Mouse (Mus musculus) kidney, adult 18-20 months (tissue): ENCODE data around the gene Fbxo46.
"Not testable (repeated sequence)": the region's sequence is repeated elsewhere in the genome, so short reads cannot be mapped to it uniquely, and the experiment has no call there.

Experiments used
- DNase-seq: peaks from one replicate; pipeline ENCODE4 v3.0.0; 2021

Gene Fbxo46

GRCm38 (mm10) chr7:19119631-19120429 is at the start of gene Fbxo46:
Gene Fbxo46, plus strand, starts transcription at chr7:19119859.
- DNase-seq: peak; percentile 91

DNA sequence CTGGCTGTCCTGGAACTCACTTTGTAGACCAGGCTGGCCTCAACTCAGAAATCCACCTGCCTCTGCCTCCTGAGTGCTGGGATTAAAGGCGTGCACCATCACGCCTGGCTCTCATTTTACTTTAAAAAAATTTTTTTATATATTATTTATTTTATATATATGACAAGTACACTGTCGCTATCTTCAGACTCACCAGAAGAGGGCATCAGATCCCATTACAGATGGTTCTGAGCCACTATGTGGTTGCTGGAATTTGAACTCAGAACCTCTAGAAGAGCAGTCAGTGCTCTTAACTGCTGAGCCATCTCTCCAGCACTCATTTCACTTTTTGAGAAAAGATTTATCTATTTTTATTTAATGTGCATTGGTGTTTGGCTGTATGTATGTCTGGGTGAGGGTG is 48.6 kb upstream of the Fbxo46 start:
- not testable (repeated sequence) for DNase-seq

DNA sequence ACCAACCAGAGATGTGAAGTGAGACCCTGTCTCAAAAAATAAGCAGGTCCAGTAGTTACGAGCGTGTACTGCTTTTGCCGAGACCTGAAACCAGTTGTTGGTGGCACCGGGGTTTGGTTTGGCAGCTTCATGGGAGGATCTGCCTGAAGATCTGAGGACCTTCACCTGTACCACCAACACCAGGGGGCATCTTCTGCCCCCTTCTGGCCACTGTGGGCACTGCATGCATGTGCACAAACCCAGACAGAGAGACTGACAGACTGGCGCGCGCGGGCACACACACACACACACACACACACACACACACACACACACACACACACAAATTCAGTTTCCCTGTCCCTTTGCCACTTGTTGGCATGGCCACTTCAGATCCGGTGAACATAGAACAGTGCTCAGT is 46.2 kb upstream of the Fbxo46 start:
- peak; percentile 62 for DNase-seq

DNA sequence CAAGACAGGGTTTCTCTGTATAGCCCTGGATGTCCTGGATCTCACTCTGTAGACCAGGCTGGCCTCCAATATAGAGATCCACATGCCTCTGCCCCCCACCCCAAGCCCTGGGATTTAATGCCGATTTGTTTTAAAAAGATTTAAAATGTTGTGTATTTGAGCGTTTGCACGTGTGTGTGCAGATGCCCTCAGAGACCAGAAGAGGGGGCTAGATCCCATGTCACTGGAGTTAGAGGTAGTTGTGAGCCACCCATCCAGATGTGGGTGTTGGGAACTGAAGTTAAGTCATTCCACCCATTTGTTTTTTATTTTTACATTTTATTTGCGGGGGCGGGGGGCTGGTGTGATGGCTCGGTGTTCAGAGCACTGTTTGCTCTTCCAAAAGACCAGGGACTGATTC is 45.2 kb upstream of the Fbxo46 start:
- DNase-seq: no peak

DNA sequence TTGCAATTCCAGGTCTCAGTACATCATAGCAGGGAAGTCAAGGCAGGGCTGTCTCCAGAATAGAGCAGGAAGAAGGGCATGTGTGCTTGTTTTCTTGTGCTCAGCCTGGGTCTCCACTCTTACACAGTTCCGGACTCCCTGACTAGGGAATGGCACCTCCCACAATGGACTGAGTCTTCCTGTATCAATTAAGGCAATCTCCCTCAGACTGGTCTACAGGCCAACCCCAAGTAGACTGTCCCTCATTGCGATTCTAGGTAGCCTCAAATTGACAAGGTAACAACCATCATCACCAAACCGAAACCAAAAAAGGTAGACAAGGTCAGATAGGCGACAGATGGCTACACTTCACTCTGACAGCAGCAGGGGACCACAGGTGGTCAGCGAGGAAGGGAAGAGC is 44.4 kb upstream of the Fbxo46 start:
- no peak for DNase-seq

DNA sequence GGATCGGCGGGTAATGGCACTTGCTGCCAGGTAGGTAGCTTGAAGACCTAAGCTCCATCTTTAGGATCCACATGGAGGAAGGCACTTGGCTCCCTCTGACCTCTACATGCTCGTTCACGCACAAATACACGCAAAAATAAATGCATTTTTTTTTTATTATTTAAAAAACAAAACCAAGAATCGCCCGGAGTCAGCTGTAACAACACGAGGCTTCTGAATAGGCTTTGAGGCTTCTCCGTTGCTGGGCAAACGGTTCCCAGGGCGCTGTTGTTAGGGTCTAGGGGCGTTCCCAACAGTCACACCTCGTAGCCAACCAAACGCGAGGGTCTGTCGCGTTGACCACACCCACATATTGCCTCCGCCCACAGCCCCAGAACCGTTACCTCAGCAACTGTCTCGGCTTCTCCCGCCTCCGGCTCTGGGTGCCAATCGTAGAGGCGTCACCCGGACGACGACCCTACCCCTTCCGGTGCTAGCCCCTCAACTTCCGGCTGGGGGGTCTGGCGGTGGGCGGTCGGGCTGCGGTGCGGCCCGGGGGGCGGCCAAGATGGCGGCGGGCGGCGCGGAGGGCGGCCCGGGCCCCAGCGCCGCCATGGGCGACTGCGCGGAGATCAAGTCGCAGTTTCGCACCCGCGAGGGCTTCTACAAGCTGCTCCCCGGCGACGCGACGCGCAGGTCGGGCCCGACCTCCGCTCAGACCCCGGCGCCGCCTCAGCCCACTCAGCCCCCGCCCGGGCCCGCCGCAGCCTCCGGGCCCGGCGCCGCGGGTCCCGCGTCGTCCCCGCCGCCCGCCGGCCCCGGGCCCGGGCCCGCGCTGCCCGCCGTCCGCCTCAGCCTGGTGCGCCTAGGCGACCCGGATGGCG is 43.7 kb upstream of the Fbxo46 start, which contains the start of gene Dmwd:
Dmwd (plus strand) TSS at position 505 of the 863 bp plus-strand sequence.
- DNase-seq: peak; percentile 93

DNA sequence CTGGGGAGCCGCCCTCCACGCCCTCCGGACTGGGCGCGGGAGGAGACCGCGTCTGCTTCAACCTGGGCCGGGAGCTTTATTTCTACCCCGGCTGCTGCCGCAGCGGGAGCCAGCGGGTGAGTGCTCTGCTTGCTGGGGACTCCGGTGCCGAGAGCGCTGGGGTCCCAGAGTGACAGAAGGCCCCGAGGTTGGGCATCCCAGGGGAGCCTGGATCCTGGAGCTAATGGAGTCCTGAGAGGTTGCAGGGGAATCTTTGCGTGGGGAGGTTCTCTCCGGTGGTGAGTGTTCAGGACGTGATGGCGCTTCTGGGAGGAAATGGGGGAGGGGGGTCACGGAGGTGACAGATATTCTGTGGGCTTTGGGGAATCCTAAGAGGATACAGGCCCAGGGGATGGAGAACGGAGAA is 43.1 kb upstream of the Fbxo46 start:
- DNase-seq: peak; percentile 33

- no peak for DNase-seq
Observed at GRCm38 (mm10) chr7:19077761-19078160, 41.9 kb upstream of the Fbxo46 start.

DNA sequence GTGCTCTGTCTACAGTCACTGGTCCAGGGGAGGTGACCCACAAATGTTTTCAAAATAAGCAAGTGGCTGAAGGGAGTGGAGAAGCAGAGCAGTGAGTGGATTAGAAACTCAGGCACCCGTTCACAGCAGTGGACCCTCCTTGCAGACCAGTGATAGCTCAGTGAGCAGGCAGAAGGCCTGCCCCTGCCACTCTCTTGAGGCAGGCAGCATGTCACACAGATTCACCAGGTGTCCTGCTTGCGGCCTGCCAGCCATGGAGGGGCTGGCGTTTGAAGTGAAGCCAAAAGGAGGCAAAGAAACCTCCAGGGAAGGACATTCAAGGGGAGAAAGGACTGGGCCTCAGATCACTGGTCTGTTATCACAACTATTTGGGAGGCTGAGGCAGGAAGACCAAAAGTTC is 40.9 kb upstream of the Fbxo46 start:
- DNase-seq: no peak

GRCm38 (mm10) chr7:19080451-19080950 is 39.2 kb upstream of the Fbxo46 start:
- DNase-seq: no peak

DNA sequence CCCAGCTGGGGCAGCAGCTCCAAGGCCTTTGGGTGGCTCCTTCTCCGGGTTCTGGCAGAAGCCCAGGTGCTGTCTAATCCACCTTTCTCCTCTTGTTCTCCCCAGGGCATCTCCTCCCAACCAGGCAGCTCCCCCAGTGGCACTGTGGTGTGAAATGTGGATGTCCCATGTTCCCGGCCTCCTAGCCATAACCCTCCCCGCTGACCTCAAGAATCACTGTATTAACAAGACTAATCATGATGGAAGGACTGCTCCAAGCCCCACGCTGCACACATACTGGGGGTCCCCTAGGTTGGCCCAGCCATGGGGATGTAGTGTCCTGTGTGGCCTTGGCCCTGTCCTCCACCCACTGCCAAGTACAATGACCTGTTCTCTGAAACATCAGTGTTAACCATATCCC is 37.5 kb upstream of the Fbxo46 start:
- DNase-seq: no peak

GRCm38 (mm10) chr7:19083096-19083495 is 36.6 kb upstream of the Fbxo46 start:
- DNase-seq: peak; percentile 25

DNA sequence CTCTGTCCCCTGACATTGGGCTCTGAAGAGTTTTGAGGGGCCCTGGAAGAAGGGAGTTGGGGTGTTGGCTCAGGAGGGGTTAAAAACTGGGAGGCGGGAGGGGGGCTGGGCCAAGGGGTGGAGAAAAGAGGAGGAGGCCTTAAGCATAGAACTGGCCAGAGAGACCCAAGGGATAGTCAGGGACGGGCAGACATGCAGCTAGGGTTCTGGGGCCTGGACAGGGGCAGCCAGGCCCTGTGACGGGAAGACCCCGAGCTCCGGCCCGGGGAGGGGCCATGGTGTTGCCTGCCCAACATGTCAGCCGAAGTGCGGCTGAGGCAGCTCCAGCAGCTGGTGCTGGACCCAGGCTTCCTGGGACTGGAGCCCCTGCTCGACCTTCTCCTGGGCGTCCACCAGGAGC is 36.0 kb upstream of the Fbxo46 start, which contains the start of gene Dmpk:
Dmpk (plus strand) TSS at position 149 of the 400 bp plus-strand sequence.
- no peak for DNase-seq

DNA sequence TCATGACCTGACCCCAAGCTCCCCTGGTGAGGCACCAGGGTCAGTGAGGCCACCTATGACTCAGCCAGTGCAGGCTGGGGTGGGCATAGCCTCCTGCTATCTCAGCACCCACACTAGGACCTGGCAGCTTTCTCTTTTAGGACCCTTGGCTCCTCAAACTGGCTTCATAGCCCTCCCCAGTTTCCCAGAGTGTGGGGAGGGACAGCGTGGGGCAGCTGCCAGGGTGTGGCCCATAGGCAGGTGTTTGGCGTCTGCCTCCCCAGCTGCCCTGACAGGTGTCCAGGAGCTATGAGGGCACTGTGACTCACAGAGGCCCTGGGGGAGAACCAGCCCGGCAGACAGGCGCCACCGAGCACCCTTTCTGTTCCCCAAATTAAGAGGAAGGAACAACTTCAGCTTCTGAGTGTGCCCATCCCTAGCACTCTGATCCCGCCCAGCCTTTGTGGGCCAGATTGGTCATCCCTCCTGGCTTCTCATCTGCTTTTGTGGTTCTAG is 35.3 kb upstream of the Fbxo46 start:
- DNase-seq: no peak

GRCm38 (mm10) chr7:19084921-19085473 is 34.7 kb upstream of the Fbxo46 start:
- DNase-seq: no peak

DNA sequence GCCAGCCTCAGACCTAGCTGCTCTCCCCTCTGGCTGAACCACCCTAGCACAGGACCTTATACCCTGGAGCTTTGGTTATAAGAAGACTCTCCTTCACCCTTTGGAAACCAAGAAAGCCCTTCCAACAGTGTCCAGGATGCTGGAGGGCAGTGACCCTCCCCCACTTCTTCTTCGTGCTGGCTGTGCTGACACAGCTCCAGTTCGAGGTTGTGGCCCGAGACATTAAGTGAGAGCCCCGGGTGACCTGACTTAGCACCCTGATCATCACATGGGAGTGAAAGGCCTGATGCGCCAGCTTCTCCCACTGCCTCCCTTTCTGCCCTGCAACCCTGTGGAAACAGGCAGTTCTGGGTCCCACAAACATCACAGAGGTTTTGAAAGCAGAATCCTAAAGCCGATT is 34.2 kb upstream of the Fbxo46 start:
- DNase-seq: no peak

DNA sequence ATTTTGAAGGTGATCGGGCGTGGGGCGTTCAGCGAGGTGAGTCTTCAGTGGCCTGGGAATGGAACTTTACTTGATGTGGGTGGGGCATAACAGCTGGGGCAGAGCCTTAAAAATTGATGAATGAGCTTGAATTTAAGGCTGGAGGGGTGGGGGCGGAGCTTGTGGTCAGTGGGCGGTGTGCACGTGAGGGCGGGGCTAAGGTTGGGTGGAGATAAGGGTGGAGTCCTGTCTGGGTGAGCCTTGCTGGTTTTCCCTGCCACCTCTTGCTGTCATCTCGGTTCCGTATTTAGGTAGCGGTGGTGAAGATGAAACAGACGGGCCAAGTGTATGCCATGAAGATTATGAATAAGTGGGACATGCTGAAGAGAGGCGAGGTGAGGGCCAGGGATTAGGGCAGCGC is 33.6 kb upstream of the Fbxo46 start:
- DNase-seq: peak; percentile 56

DNA sequence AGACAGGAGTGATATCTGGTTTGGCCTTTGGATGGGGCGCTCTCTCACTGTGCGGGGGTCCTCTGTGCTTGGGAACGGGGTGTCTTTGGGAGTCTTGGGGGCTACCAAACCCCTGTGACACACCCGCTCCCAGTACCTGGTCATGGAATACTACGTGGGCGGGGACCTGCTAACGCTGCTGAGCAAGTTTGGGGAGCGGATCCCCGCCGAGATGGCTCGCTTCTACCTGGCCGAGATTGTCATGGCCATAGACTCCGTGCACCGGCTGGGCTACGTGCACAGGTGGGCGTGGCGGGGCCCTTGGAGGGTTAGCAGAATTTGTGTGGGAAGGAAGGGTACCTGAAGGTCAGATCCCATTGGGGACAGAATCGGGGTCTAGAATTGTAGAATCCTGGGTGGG is 32.9 kb upstream of the Fbxo46 start:
- DNase-seq: no peak

DNA sequence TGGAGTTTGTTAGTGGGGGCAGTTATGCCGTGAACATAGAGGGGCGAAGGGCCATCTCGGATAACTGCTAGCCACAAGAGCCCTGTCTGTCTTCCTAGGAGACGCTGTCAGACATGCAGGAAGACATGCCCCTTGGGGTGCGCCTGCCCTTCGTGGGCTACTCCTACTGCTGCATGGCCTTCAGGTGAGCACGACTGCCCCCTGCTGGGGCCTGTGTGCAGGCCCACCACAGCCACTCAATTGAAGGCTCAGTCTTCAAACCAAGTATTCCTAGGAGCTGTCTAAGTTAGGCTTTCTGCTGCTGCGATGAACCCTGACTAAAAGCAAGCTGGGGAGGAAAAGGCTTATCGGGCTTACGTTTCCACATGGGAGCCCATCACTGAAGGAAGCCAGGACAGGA is 30.8 kb upstream of the Fbxo46 start:
- peak; percentile 72 for DNase-seq

DNA sequence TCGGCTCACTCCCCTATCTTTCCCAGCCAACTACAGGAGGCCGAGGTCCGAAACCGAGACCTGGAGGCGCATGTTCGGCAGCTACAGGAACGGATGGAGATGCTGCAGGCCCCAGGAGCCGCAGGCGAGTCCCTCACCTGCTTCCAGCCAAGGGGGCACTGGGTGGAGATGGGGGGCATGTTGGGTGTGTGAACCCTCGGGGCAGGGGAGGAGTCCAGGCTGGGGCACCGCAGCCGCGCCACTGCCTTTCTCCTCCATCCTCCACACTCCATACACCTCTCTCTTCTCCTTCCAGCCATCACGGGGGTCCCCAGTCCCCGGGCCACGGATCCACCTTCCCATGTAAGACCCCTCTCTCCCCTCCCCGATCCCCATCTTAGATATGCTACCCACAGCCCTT is 27.7 kb upstream of the Fbxo46 start:
- DNase-seq: no peak

GRCm38 (mm10) chr7:19092381-19093173 is 27.1 kb upstream of the Fbxo46 start:
- peak; percentile 67 for DNase-seq

- DNase-seq: peak; percentile 92
Observed at GRCm38 (mm10) chr7:19093174-19093521, 26.5 kb upstream of the Fbxo46 start.
